Mouse (Mus musculus) myocyte (in vitro differentiated cells): Measurements from ENCODE around the gene Kri1.

Experiments used
- MAX ChIP-seq: IDR thresholded peaks from one replicate; pipeline ENCODE4 v1.6.1; 2011; ENCODE audit warnings: low read depth, mild to moderate bottlenecking, control low read depth
- MYOD1 ChIP-seq, 3 experiments: IDR thresholded peaks; one replicate each; pipeline ENCODE4 v1.6.1; 2011; ENCODE audit warnings: control low read depth in 2 of 3, low read depth in 2 of 3, mild to moderate bottlenecking in 2 of 3, moderate library complexity in 1 of 3; ENCODE audit not compliant: insufficient read length in 2 of 3, control insufficient read depth in 1 of 3
- POLR2A ChIP-seq: IDR thresholded peaks from one replicate; pipeline ENCODE4 v1.6.1; 2011; ENCODE audit warnings: low read depth, mild to moderate bottlenecking, control low read depth, moderate library complexity; ENCODE audit not compliant: insufficient read length
- POLR2AphosphoS2 ChIP-seq: IDR thresholded peaks from one replicate; pipeline ENCODE4 v1.6.1; 2011; ENCODE audit warnings: low read depth, control low read depth; ENCODE audit not compliant: insufficient read length
- TCF12 ChIP-seq: IDR thresholded peaks from one replicate; pipeline ENCODE4 v1.6.1; 2011; ENCODE audit warnings: mild to moderate bottlenecking, control low read depth; ENCODE audit not compliant: poor library complexity, insufficient read depth, severe bottlenecking
- USF1 ChIP-seq: IDR thresholded peaks from one replicate; pipeline ENCODE4 v1.6.1; 2011; ENCODE audit warnings: low read depth, mild to moderate bottlenecking, control low read depth, moderate library complexity

DNA sequence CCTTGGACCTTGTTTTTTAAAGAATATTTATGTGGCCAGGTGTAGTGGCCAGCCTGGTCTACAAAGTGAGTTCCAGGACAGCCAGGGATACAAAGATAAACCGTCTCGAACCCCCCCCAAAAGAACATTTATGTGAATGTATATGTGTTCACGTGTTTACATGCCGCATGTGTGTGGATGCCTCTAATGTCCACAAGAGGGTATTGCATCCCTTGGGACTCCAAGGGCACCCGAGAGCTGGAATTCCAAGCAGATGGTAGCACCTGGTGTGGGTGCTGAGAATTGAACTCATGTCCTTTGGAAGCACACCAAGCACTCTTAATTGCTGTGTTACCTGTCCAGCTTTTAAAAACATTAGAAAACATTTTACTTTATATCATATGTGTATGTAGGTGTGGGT is 4.2 kb downstream of the Kri1 start:
- no peak for TF ChIP-seq POLR2A
- TF ChIP-seq MAX = no peak
- TF ChIP-seq POLR2AphosphoS2 = no peak
- no peak for TF ChIP-seq TCF12
- no peak for TF ChIP-seq USF1
- TF ChIP-seq MYOD1 (IDR thresholded peaks at IDR 0.05; ENCODE audit: control insufficient read depth in 1 of 3, insufficient read length in 2 of 3, low read depth in 2 of 3) = no peak
